Mouse (Mus musculus): Measurements from ENCODE around the gene Gm10570.

The Gm10570 gene

GRCm38 (mm10) chr4:130273698-130274345, 34.7 kb downstream of the Gm10570 start:
- in situ Hi-C loops (cut with MboI, MseI), result no loop called here

GRCm38 (mm10) chr4:130270611-130271347, 37.7 kb downstream of the Gm10570 start:
- in situ Hi-C loops (cut with MboI, MseI), result no loop called here

- in situ Hi-C loops (cut with MboI, MseI), result no loop called here
Observed at GRCm38 (mm10) chr4:130270089-130270488, 38.4 kb downstream of the Gm10570 start.

- in situ Hi-C loops (cut with MboI, MseI), result no loop called here
Observed at GRCm38 (mm10) chr4:130268736-130269135, 39.7 kb downstream of the Gm10570 start.

- in situ Hi-C loops (cut with MboI, MseI), result no loop called here
Observed at GRCm38 (mm10) chr4:130267069-130267468, 41.4 kb downstream of the Gm10570 start.

- in situ Hi-C loops (cut with MboI, MseI), result no loop called here
Observed at GRCm38 (mm10) chr4:130266601-130267000, 41.9 kb downstream of the Gm10570 start.

- in situ Hi-C loops (cut with MboI, MseI), result no loop called here
Observed at GRCm38 (mm10) chr4:130264698-130265349, 43.6 kb downstream of the Gm10570 start.

GRCm38 (mm10) chr4:130264131-130264530, 44.3 kb downstream of the Gm10570 start:
- in situ Hi-C loops (cut with MboI, MseI), result no loop called here

- in situ Hi-C loops (cut with MboI, MseI), result no loop called here
Observed at GRCm38 (mm10) chr4:130260406-130260805, 48.1 kb downstream of the Gm10570 start.
